Mouse (Mus musculus): Measurements from ENCODE around the gene Mgp.

DNA sequence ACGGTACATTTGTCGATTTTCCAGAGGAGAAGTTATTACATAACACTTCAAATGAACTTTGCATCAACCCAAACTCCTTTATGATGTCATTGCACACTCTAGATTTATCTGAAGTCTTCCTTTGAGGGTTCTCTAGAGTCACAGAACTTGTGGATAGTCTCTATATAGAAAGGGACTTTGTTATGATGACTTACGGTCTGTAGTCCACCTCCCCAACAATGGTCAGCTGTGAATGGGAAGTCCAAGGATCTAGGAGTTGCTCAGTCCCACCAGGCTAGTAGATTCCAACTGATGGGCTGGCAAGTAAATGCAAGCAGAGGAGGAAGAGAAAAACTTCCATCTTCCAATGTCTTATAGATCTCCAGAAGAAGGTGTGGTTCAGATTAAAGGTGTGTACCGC, 46.9 kb downstream of the Mgp start:
- no peak for TF ChIP-seq CTCF (IDR thresholded peaks at IDR 0.05)
- TF ChIP-seq EP300 (IDR thresholded peaks at IDR 0.05): no peak
